Mouse (Mus musculus) forebrain, embryonic 12.5 days (tissue): ENCODE results near the gene C2cd4d. TPM values are rescaled to one million over a fixed set of nuclear protein-coding genes. Genes with fewer than 3 reads are reported as not detected.
A peak's percentile ranks its signal among the peaks of the same experiment; 100 is the strongest.

Source experiments
- ATAC-seq: fragments of 200-750 bp; cut with Nextera tagmentation; 2 replicates; pipeline ENCODE4 v1.8.0; 2017; ENCODE audit warnings: moderate TSS enrichment; ENCODE audit not compliant: low FRiP score
- H3K27ac ChIP-seq: fragments of 300-500 bp; sonication (generic); 2 replicates; pipeline ENCODE4 v1.5.1; 2016; ENCODE audit warnings: mild to moderate bottlenecking
- H3K27me3 ChIP-seq: fragments of 300-500 bp; sonication (generic); 2 replicates; pipeline ENCODE4 v1.6.1; 2016; ENCODE audit warnings: mild to moderate bottlenecking
- H3K36me3 ChIP-seq: fragments of 300-500 bp; sonication (generic); replicated peaks from 2 replicates; pipeline ENCODE4 v1.6.1; 2016; ENCODE audit warnings: mild to moderate bottlenecking
- H3K4me1 ChIP-seq: fragments of 300-500 bp; sonication (generic); 2 replicates; pipeline ENCODE4 v1.6.1; 2016
- H3K4me2 ChIP-seq: fragments of 300-500 bp; sonication (generic); 2 replicates; pipeline ENCODE4 v1.6.1; 2016; ENCODE audit warnings: mild to moderate bottlenecking, moderate library complexity
- H3K4me3 ChIP-seq: fragments of 300-500 bp; sonication (generic); replicated peaks from 2 replicates; pipeline ENCODE4 v1.5.1; 2016; ENCODE audit warnings: mild to moderate bottlenecking
- H3K9ac ChIP-seq: fragments of 300-500 bp; sonication (generic); 2 replicates; pipeline ENCODE4 v1.6.1; 2016; ENCODE audit warnings: mild to moderate bottlenecking
- H3K9me3 ChIP-seq: fragments of 300-500 bp; sonication (generic); 2 replicates; pipeline ENCODE4 v1.6.1; 2016
- WGBS: fragments of 180-500 bp; shearing (Covaris S2); methylation state at CpG from one replicate; pipeline ENCODE4 v1.1.7; 2016; 5-methylcytosine and 5-hydroxymethylcytosine counted together
- polyA plus RNA-seq: library from polyadenylated mRNA; unstranded; fragments of >200 nt; fragmentation: Nextera tagmentation; extraction: Ambion mirVana; gene quantifications from 2 replicates; pipeline ENCODE4 v1.2.1, GENCODE M21; 2016

Gene C2cd4d
- polyA plus RNA-seq, 1 experiment from 2014 or later, result 0.87 TPM

- Histone ChIP-seq H3K4me3 (no peak overlapping the region), H3K36me3 (no peaks in the 10 kb centered on the region), H3K9ac (no peak overlapping the region), H3K9me3 (no peaks in the 10 kb centered on the region), H3K4me1 (peaks cover 17% of the 10 kb centered on the region), H3K27me3 (peaks cover 26% of the 10 kb centered on the region), H3K4me2 (no peak overlapping the region), H3K27ac (no peak overlapping the region)
- 88% methylated on average over 4 of the region's 4 CpGs for WGBS
- ATAC-seq, result no peak
These were observed 34.6 kb downstream of the C2cd4d start for GRCm38 (mm10) chr3:94396851-94397250.

- Histone ChIP-seq H3K9me3 (no peaks in the 10 kb centered on the region), H3K4me1 (peaks cover 17% of the 10 kb centered on the region), H3K27ac (no peak within 1 kb of the TSS), H3K36me3 (no peaks in the 10 kb centered on the region), H3K4me2 (peak within 1 kb of the TSS; percentile 64), H3K9ac (peak within 1 kb of the TSS; percentile 51), H3K27me3 (peaks cover 26% of the 10 kb centered on the region), H3K4me3 (peak within 1 kb of the TSS; percentile 40)
- ATAC-seq, result no peak
- WGBS, result 74% methylated on average over 6 of the region's 6 CpGs
These were observed 36.0 kb downstream of the C2cd4d start, which contains the start of gene Lingo4 for GRCm38 (mm10) chr3:94398217-94398616. Gene Lingo4 (plus strand): TSS chr3:94398517.

- Histone ChIP-seq H3K9me3 (no peaks in the 10 kb centered on the region), H3K27ac (no peak overlapping the region), H3K4me3 (peak overlapping the region; percentile 40), H3K27me3 (peaks cover 26% of the 10 kb centered on the region), H3K36me3 (no peaks in the 10 kb centered on the region), H3K9ac (peak overlapping the region; percentile 51), H3K4me2 (peak overlapping the region; percentile 64), H3K4me1 (peaks cover 17% of the 10 kb centered on the region)
- ATAC-seq, result peak; percentile 68; the same call in 1 of the 2 replicates
- under 1% methylated on average over 20 of the region's 20 CpGs for WGBS
These were observed 36.8 kb downstream of the C2cd4d start for GRCm38 (mm10) chr3:94398943-94399481.

- Histone ChIP-seq H3K36me3 (no peaks in the 10 kb centered on the region), H3K27me3 (peaks cover 30% of the 10 kb centered on the region), H3K9me3 (no peaks in the 10 kb centered on the region), H3K27ac (no peak overlapping the region), H3K9ac (peak overlapping the region; percentile 51), H3K4me1 (peaks cover 23% of the 10 kb centered on the region), H3K4me3 (peak overlapping the region; percentile 40), H3K4me2 (peak overlapping the region; percentile 64)
- peak; percentile 42; the same call in 1 of the 2 replicates for ATAC-seq
- 21% methylated on average over 5 of the region's 5 CpGs for WGBS
These were observed 37.5 kb downstream of the C2cd4d start for GRCm38 (mm10) chr3:94399663-94400310.

GRCm38 (mm10) chr3:94402451-94402850 lies 40.2 kb downstream of the C2cd4d start:
- Histone ChIP-seq H3K9me3 (no peaks in the 10 kb centered on the region), H3K36me3 (no peaks in the 10 kb centered on the region), H3K27me3 (peaks cover 23% of the 10 kb centered on the region), H3K4me1 (peaks cover 26% of the 10 kb centered on the region), H3K27ac (no peak overlapping the region), H3K4me3 (no peak overlapping the region), H3K4me2 (no peak overlapping the region), H3K9ac (no peak overlapping the region)
- ATAC-seq, result no peak
- WGBS, result 76% methylated on average over 8 of the region's 8 CpGs

- H3K4me2 ChIP-seq, result no peak overlapping the region
- H3K27ac ChIP-seq, result no peak overlapping the region
- H3K4me1 ChIP-seq, result peaks cover 17% of the 10 kb centered on the region
- no peak overlapping the region for H3K9ac ChIP-seq
- 35% methylated on average over 7 of the region's 7 CpGs for WGBS
- H3K27me3 ChIP-seq, result peaks cover 15% of the 10 kb centered on the region; the same call in 1 of the 2 replicates
- no peak overlapping the region for H3K4me3 ChIP-seq
- H3K9me3 ChIP-seq, result no peaks in the 10 kb centered on the region
- no peaks in the 10 kb centered on the region for H3K36me3 ChIP-seq
- 0 out of 2 replicates have a peak, but pooled peaks have one; percentile 62 for ATAC-seq
These were observed 42.3 kb downstream of the C2cd4d start for GRCm38 (mm10) chr3:94404366-94405054.

GRCm38 (mm10) chr3:94405561-94405960 lies 43.3 kb downstream of the C2cd4d start:
- no peaks in the 10 kb centered on the region for H3K36me3 ChIP-seq
- no peak overlapping the region for H3K9ac ChIP-seq
- H3K4me3 ChIP-seq, result no peak overlapping the region
- no peak overlapping the region for H3K4me2 ChIP-seq
- no peak for ATAC-seq
- WGBS, result 73% methylated on average over 4 of the region's 4 CpGs
- H3K9me3 ChIP-seq, result no peaks in the 10 kb centered on the region
- no peak overlapping the region for H3K27ac ChIP-seq
- peaks cover 9% of the 10 kb centered on the region for H3K4me1 ChIP-seq
- H3K27me3 ChIP-seq, result peaks cover 8% of the 10 kb centered on the region; the same call in 1 of the 2 replicates

- WGBS, result 8% methylated on average over 25 of the region's 25 CpGs
- Histone ChIP-seq H3K27me3 (no peaks in the 10 kb centered on the region), H3K4me1 (peaks cover 19% of the 10 kb centered on the region), H3K4me2 (peak overlapping the region; percentile 92), H3K4me3 (peak overlapping the region; percentile 58), H3K9ac (peak overlapping the region; percentile 69), H3K9me3 (no peaks in the 10 kb centered on the region), H3K36me3 (no peaks in the 10 kb centered on the region), H3K27ac (peak overlapping the region; percentile 83)
- no peak; the same call in 1 of the 2 replicates for ATAC-seq
These were observed 50.3 kb downstream of the C2cd4d start for GRCm38 (mm10) chr3:94412530-94412929.

GRCm38 (mm10) chr3:94413031-94413679 lies 50.9 kb downstream of the C2cd4d start, which contains the start of gene Tdrkh:
Gene Tdrkh (plus strand): TSS chr3:94413273.
- H3K4me1 ChIP-seq, result peaks cover 19% of the 10 kb centered on the region
- peak; percentile 99 for ATAC-seq
- peak within 1 kb of the TSS; percentile 58 for H3K4me3 ChIP-seq
- H3K36me3 ChIP-seq, result no peaks in the 10 kb centered on the region
- peak within 1 kb of the TSS; percentile 69 for H3K9ac ChIP-seq
- peak within 1 kb of the TSS; percentile 92 for H3K4me2 ChIP-seq
- WGBS, result 6% methylated on average over 52 of the region's 52 CpGs
- peak within 1 kb of the TSS; percentile 83 for H3K27ac ChIP-seq
- H3K27me3 ChIP-seq, result no peaks in the 10 kb centered on the region
- H3K9me3 ChIP-seq, result no peaks in the 10 kb centered on the region

Other genes with a start within 250 kb of the C2cd4d start
- not detected in 2 replicates for gene Gm10696, start 184.2 kb upstream of the C2cd4d start, polyA plus RNA-seq
- not detected in 2 replicates for gene Gm5286, start 165.7 kb upstream of the C2cd4d start, polyA plus RNA-seq
- not detected in 2 replicates for gene Gm4778, start 98.4 kb upstream of the C2cd4d start, polyA plus RNA-seq
- gene Them4, start 52.3 kb upstream of the C2cd4d start, polyA plus RNA-seq, result 11.9 and 12.5 TPM in 2 replicates
- 0.31 and 0.32 TPM in 2 replicates for gene Them5, start 20.3 kb upstream of the C2cd4d start, polyA plus RNA-seq
- 1.3 and 2.0 TPM in 2 replicates for gene Rorc, start 10.4 kb downstream of the C2cd4d start, polyA plus RNA-seq
- 0.78 and 0.82 TPM in 2 replicates for gene Lingo4, start 36.1 kb downstream of the C2cd4d start, polyA plus RNA-seq
- gene Tdrkh, start 50.8 kb downstream of the C2cd4d start, polyA plus RNA-seq, result 67.2 and 67.8 TPM in 2 replicates
- gene Mrpl9, start 80.9 kb downstream of the C2cd4d start, polyA plus RNA-seq, result 63.2 and 63.9 TPM in 2 replicates
- gene Oaz3, start 81.5 kb downstream of the C2cd4d start, polyA plus RNA-seq, result 1.0 and 1.3 TPM in 2 replicates
- 218 and 251 TPM in 2 replicates for gene Celf3, start 115.9 kb downstream of the C2cd4d start, polyA plus RNA-seq
- 18.1 and 19.7 TPM in 2 replicates for gene Riiad1, start 117.9 kb downstream of the C2cd4d start, polyA plus RNA-seq
- gene Snx27, start 220.3 kb downstream of the C2cd4d start, polyA plus RNA-seq, result 67.5 and 70.5 TPM in 2 replicates